Mouse (Mus musculus) heart, postnatal 0 days (tissue): ENCODE data around the gene Ap5b1. TPM values are rescaled to one million over a fixed set of nuclear protein-coding genes. Genes with fewer than 3 reads are reported as not detected.

Source experiments
- ATAC-seq: fragments of 200-750 bp; cut with Nextera tagmentation; 2 replicates; pipeline ENCODE4 v1.8.0; 2017; ENCODE audit warnings: low read depth, moderate number of reproducible peaks, moderate library complexity; ENCODE audit not compliant: insufficient read depth
- DNase-seq: peaks from one replicate; pipeline ENCODE4 v3.0.0-alpha.2; 2016; ENCODE audit warnings: low spot score
- H3K27ac ChIP-seq: fragments of 300-500 bp; sonication (generic); 2 replicates; pipeline ENCODE4 v1.5.1; 2014; ENCODE audit warnings: low read depth, mild to moderate bottlenecking
- H3K27me3 ChIP-seq: fragments of 300-500 bp; sonication (generic); 2 replicates; pipeline ENCODE4 v1.6.1; 2014; ENCODE audit warnings: low read length, mixed read lengths; ENCODE audit not compliant: control insufficient read depth, insufficient read depth
- H3K36me3 ChIP-seq: fragments of 300-500 bp; sonication (generic); replicated peaks from 2 replicates; pipeline ENCODE4 v1.6.1; 2014; ENCODE audit warnings: low read length, mixed read lengths; ENCODE audit not compliant: control insufficient read depth, insufficient read depth
- H3K4me1 ChIP-seq: fragments of 300-500 bp; sonication (generic); 2 replicates; pipeline ENCODE4 v1.6.1; 2014; ENCODE audit warnings: antibody characterized with exemption; ENCODE audit not compliant: control insufficient read depth, insufficient read depth
- H3K4me2 ChIP-seq: fragments of 300-500 bp; sonication (generic); 2 replicates; pipeline ENCODE4 v1.6.1; 2014; ENCODE audit warnings: low read depth, mild to moderate bottlenecking, low read length, moderate library complexity
- H3K4me3 ChIP-seq: fragments of 300-500 bp; sonication (generic); 2 replicates; pipeline ENCODE4 v1.5.1; 2014; ENCODE audit warnings: low read depth, low read length
- H3K9ac ChIP-seq: fragments of 300-500 bp; sonication (generic); replicated peaks from 2 replicates; pipeline ENCODE4 v1.6.1; 2014; ENCODE audit warnings: low read depth, low read length, mixed read lengths
- H3K9me3 ChIP-seq: fragments of 300-500 bp; sonication (generic); replicated peaks from 2 replicates; pipeline ENCODE4 v1.6.1; 2016; ENCODE audit warnings: low read length; ENCODE audit not compliant: control insufficient read depth
- CTCF ChIP-seq: IDR thresholded peaks from 2 replicates; pipeline ENCODE4 v1.5.1; 2016; ENCODE audit warnings: antibody characterized with exemption, control low read depth, low read depth
- EP300 ChIP-seq: IDR thresholded peaks from 2 replicates; pipeline ENCODE4 v1.6.1; 2016; ENCODE audit warnings: antibody characterized with exemption, low read depth
- WGBS: fragments of 180-500 bp; shearing (Covaris S2); extraction: QIAGEN DNeasy Blood & Tissue Kit; methylation state at CpG from one replicate; pipeline ENCODE4 v1.1.7; 2014; 5-methylcytosine and 5-hydroxymethylcytosine counted together
- polyA plus RNA-seq: library from polyadenylated mRNA; unstranded; fragments of >200 nt; fragmentation: Nextera tagmentation; extraction: Ambion mirVana; gene quantifications from 2 replicates; pipeline ENCODE4 v1.2.1, GENCODE M21; 2015
- total RNA-seq: library from RNA; depleted of rRNA; stranded (reverse); fragments of >200 nt; gene quantifications from 2 replicates; pipeline ENCODE4 v1.2.3, GENCODE M21; 2014; ENCODE audit warnings: low replicate concordance

Gene Ap5b1
- total and polyA plus RNA-seq, 2 experiments from 2014 or later: 2.0 to 12.9 TPM

GRCm38 (mm10) chr19:5575336-5575735 is 7.5 kb downstream of the Ap5b1 start:
- no peak overlapping the region for H3K4me2 ChIP-seq
- no peaks in the 10 kb centered on the region for H3K27me3 ChIP-seq
- peaks cover 7% of the 10 kb centered on the region for H3K36me3 ChIP-seq
- WGBS: 97% methylated on average over 1 of the region's 1 CpGs
- no peak for ATAC-seq
- H3K27ac ChIP-seq: no peak overlapping the region
- H3K9me3 ChIP-seq: no peaks in the 10 kb centered on the region
- no peak for DNase-seq
- H3K4me1 ChIP-seq: no peaks in the 10 kb centered on the region
- H3K4me3 ChIP-seq: no peak overlapping the region
- no peak for TF ChIP-seq CTCF
- no peak for TF ChIP-seq EP300
- H3K9ac ChIP-seq: no peak overlapping the region

GRCm38 (mm10) chr19:5579971-5580370 is 12.1 kb downstream of the Ap5b1 start:
- DNase-seq (no peak), ATAC-seq (no peak)
- Histone ChIP-seq H3K9me3 (no peaks in the 10 kb centered on the region), H3K27me3 (no peaks in the 10 kb centered on the region), H3K4me3 (no peak overlapping the region), H3K4me1 (no peaks in the 10 kb centered on the region), H3K36me3 (no peaks in the 10 kb centered on the region), H3K9ac (no peak overlapping the region), H3K4me2 (no peak overlapping the region), H3K27ac (no peak overlapping the region)
- 68% methylated on average over 4 of the region's 4 CpGs for WGBS
- TF ChIP-seq EP300: no peak
- no peak for TF ChIP-seq CTCF

- Histone ChIP-seq H3K4me2 (no peak overlapping the region), H3K27ac (no peak overlapping the region), H3K9me3 (no peaks in the 10 kb centered on the region), H3K27me3 (no peaks in the 10 kb centered on the region), H3K9ac (no peak overlapping the region), H3K4me3 (no peak overlapping the region), H3K36me3 (no peaks in the 10 kb centered on the region), H3K4me1 (no peaks in the 10 kb centered on the region)
- DNase-seq: no peak
- WGBS: 81% methylated on average over 6 of the region's 6 CpGs
- TF ChIP-seq EP300: no peak
- TF ChIP-seq CTCF: no peak
- no peak for ATAC-seq
Measured at GRCm38 (mm10) chr19:5580776-5581175, 13.0 kb downstream of the Ap5b1 start.

GRCm38 (mm10) chr19:5581995-5582394 is 14.2 kb downstream of the Ap5b1 start:
- no peaks in the 10 kb centered on the region for H3K36me3 ChIP-seq
- ATAC-seq (no peak), DNase-seq (no peak)
- H3K4me2 ChIP-seq: no peak overlapping the region
- H3K4me3 ChIP-seq: no peak overlapping the region
- no peak overlapping the region for H3K27ac ChIP-seq
- no peaks in the 10 kb centered on the region for H3K4me1 ChIP-seq
- H3K9me3 ChIP-seq: no peaks in the 10 kb centered on the region
- H3K9ac ChIP-seq: no peak overlapping the region
- 71% methylated on average over 2 of the region's 2 CpGs for WGBS
- TF ChIP-seq CTCF (no peak), EP300 (no peak)
- no peaks in the 10 kb centered on the region for H3K27me3 ChIP-seq

DNA sequence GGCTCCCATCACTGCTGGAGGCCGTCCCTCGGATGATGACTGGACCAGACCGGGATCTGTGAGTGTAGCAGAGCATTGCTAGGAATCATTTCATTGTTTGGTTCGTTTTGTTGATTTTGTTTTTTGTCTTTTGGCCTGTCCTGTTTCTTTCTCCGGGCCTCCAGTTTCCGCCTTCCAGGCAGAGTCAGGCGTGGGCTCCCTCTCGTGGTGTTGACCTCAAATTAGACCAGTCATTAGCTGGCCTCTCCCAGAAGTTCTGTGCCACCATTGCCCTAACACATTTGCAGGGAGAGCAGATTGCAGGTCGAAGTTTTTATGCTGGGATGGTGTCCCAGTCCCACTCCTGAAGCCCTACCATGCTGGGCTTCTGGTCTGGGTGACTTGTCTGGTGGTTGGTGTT is 21.3 kb downstream of the Ap5b1 start:
- Histone ChIP-seq H3K27me3 (no peaks in the 10 kb centered on the region), H3K4me3 (no peak overlapping the region), H3K4me1 (no peaks in the 10 kb centered on the region), H3K4me2 (no peak overlapping the region), H3K9me3 (no peaks in the 10 kb centered on the region), H3K9ac (no peak overlapping the region), H3K36me3 (no peaks in the 10 kb centered on the region), H3K27ac (no peak overlapping the region)
- WGBS: 68% methylated on average over 9 of the region's 9 CpGs
- DNase-seq (no peak), ATAC-seq (no peak)
- no peak for TF ChIP-seq CTCF
- TF ChIP-seq EP300: no peak

DNA sequence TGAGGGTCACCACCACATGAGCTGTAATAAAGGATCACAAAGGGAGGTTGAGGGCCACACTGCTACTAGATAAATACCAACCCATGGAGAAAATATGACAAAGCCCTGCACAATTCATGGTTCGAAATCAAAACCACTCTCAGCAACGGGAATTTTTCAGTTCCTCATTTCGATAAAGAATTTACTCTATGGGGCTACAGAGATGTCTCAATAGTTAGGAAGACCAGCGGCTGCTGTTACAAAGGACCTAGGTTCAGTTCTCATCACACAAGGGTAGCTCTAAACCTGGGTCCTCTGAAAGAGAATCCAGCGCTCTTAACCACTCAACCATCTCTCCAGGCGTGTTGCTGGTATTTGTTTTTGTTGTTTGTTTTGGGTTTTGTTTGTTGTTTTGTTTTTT is 24.1 kb downstream of the Ap5b1 start:
- Histone ChIP-seq H3K9ac (no peak overlapping the region), H3K9me3 (no peaks in the 10 kb centered on the region), H3K27me3 (no peaks in the 10 kb centered on the region), H3K4me1 (no peaks in the 10 kb centered on the region), H3K4me3 (no peak overlapping the region), H3K36me3 (no peaks in the 10 kb centered on the region), H3K4me2 (no peak overlapping the region), H3K27ac (no peak overlapping the region)
- DNase-seq: no peak
- no peak for ATAC-seq
- TF ChIP-seq CTCF (no peak), EP300 (no peak)
- WGBS: 83% methylated on average over 6 of the region's 6 CpGs
